24 mouse cellular contexts compared by ENCODE assay signal in the genomic region with DNA sequence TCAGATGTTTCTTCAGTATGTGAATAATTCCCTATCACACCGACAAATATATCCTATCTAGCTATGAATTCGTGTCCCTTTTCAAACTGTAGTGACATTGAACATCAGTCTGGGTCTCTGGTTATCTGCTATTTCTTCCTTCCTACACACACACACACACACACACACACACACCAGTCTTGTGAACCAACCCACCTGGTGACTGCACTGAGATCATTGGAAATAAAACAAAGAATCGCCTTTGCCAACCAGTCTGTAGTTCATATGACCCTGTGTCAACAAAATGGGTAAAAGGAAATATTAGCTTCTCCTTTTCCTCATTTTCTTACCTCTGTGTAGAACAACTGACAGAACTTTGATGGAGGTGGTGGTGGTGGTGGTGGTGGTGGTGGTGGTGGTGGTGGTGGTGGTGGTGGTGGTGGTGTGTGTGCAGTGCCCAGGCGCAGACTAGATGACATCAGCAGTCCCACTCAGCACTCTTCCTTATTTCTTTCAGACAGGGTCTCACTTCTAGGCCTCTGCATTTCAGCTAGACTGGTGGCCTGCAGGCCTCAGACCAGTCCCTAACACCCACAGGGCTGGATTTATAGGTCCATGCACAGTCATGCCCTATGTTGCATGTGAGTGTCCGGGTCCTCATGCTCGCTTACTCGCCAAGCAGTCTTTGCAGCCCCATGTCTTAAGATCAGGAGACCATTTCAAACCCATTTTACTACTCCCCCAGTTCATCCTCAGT.
DNase-seq lines count a peak whose midpoint lies in the region; ATAC-seq lines count a peak whose summit lies in the region.
"Had no signal": no experiment of that assay in that cellular context is flagged by ENCODE, and none has a peak within 500 bp of the region (broad histone marks: within the 10 kb centered on the region; RNA-seq: fewer than 3 reads in every experiment).

No protein-coding gene starts in this region.

- no peak overlapping the region for H3K4me3 ChIP-seq in limb, embryonic 11.5 days (ENCODE audit: low read depth, low read length)
- H3K4me3 ChIP-seq in limb, embryonic 10.5 days = no peak overlapping the region
- H3K4me3 ChIP-seq in stomach, embryonic 14.5 days (ENCODE audit: low read depth, low read length) = no peak overlapping the region
- H3K4me3 ChIP-seq: erythroblast, embryonic 14.5 days; forebrain, embryonic 15.5 days; hindbrain, embryonic 12.5 days; intestine, embryonic 15.5 days; kidney, embryonic 15.5 days had no signal

- peak; percentile 4 for DNase-seq in cerebellum, adult 9-11 months
- no peak for DNase-seq in cerebellum, postnatal 36 days
- DNase-seq in limb, embryonic 11.5 days (ENCODE audit: low spot score) = peak; percentile 19
- no peak for DNase-seq in limb, embryonic 10.5 days (ENCODE audit: low spot score)
- DNase-seq in adrenal gland, postnatal 10 days = no peak
- DNase-seq in gastrocnemius, postnatal 4 days (ENCODE audit: low spot score in 2 of 2) = no peak
- DNase-seq: adrenal gland, postnatal 14 days; cerebellum, adult 11 months; kidney, postnatal 4 days; layer of hippocampus, adult 9-11 months; liver; lung, adult 18-20 months; retina, postnatal 1 day had no signal

- no peaks in the 10 kb centered on the region; the same call in 1 of the 2 replicates for H3K36me3 ChIP-seq in limb, embryonic 11.5 days (ENCODE audit: control insufficient read depth, insufficient read depth, low read length)
- peaks cover 70% of the 10 kb centered on the region for H3K36me3 ChIP-seq in limb, embryonic 10.5 days
- H3K36me3 ChIP-seq in stomach, embryonic 14.5 days (ENCODE audit: control insufficient read depth, insufficient read depth, low read length) = peaks cover 19% of the 10 kb centered on the region
- H3K36me3 ChIP-seq: intestine, embryonic 15.5 days had no signal

- no peak overlapping the region for H3K27ac ChIP-seq in limb, embryonic 11.5 days (replicated peaks; ENCODE audit: low read depth, low read length)
- no peak overlapping the region for H3K27ac ChIP-seq in limb, embryonic 10.5 days
- H3K27ac ChIP-seq in stomach, embryonic 14.5 days (ENCODE audit: low read length) = no peak overlapping the region
- H3K27ac ChIP-seq: forebrain, embryonic 15.5 days; hindbrain, embryonic 12.5 days; intestine, embryonic 15.5 days had no signal

- H3K4me2 ChIP-seq in limb, embryonic 11.5 days (ENCODE audit: low read depth, severe bottlenecking) = no peak overlapping the region
- no peak overlapping the region for H3K4me2 ChIP-seq in stomach, embryonic 14.5 days (replicated peaks; ENCODE audit: low read depth, low read length)
- H3K4me2 ChIP-seq: forebrain, embryonic 15.5 days; hindbrain, embryonic 12.5 days; intestine, embryonic 15.5 days; kidney, embryonic 15.5 days had no signal

- ATAC-seq in limb, embryonic 11.5 days (ENCODE audit: insufficient number of reproducible peaks, low FRiP score, low TSS enrichment, low read depth) = no peak
- peak; percentile 40; the same call in 1 of the 2 replicates for ATAC-seq in granulocyte monocyte progenitor cell, adult 5-6 weeks (replicated peaks; ENCODE audit: poor library complexity, severe bottlenecking)
- peak; percentile 34; the same call in 1 of the 2 replicates for ATAC-seq in stomach, embryonic 14.5 days (ENCODE audit: insufficient number of reproducible peaks, insufficient read depth, low FRiP score, low read depth)
- ATAC-seq: activated CD4-positive, CD25-positive, alpha-beta regulatory T cell, adult 4 months; CD4-positive, CD25-positive, alpha-beta regulatory T cell, adult 4 months; forebrain, embryonic 15.5 days; intestine, embryonic 15.5 days; midbrain, embryonic 16.5 days had no signal

- no peak overlapping the region for H3K9ac ChIP-seq in limb, embryonic 11.5 days (ENCODE audit: low read length)
- H3K9ac ChIP-seq in stomach, embryonic 14.5 days (replicated peaks; ENCODE audit: low read depth, low read length) = no peak overlapping the region
- H3K9ac ChIP-seq: forebrain, embryonic 15.5 days; hindbrain, embryonic 12.5 days; intestine, embryonic 15.5 days; kidney, embryonic 15.5 days had no signal

- no peaks in the 10 kb centered on the region for H3K4me1 ChIP-seq in limb, embryonic 11.5 days (ENCODE audit: control insufficient read depth, insufficient read depth, low read length)
- 0 out of 2 replicates have a peak, but pooled peaks cover 3% of the 10 kb centered on the region for H3K4me1 ChIP-seq in limb, embryonic 10.5 days
- H3K4me1 ChIP-seq in stomach, embryonic 14.5 days (ENCODE audit: control insufficient read depth, insufficient read depth, low read length) = peaks cover 14% of the 10 kb centered on the region

- 96% methylated on average over 7 of the region's 7 CpGs for WGBS in limb, embryonic 11.5 days
- 93% methylated on average over 7 of the region's 7 CpGs for WGBS in limb, embryonic 10.5 days
- 90% methylated on average over 7 of the region's 7 CpGs for WGBS in stomach, embryonic 14.5 days

- H3K9me3 ChIP-seq in limb, embryonic 11.5 days (ENCODE audit: control insufficient read depth, low read length) = no peaks in the 10 kb centered on the region
- H3K9me3 ChIP-seq in limb, embryonic 10.5 days (replicated peaks) = no peaks in the 10 kb centered on the region
- H3K9me3 ChIP-seq in stomach, embryonic 14.5 days (ENCODE audit: control insufficient read depth, low read depth, low read length) = no peaks in the 10 kb centered on the region
- H3K9me3 ChIP-seq: forebrain, embryonic 15.5 days; G1E; hindbrain, embryonic 12.5 days; intestine, embryonic 15.5 days; kidney, embryonic 15.5 days had no signal

- no peaks in the 10 kb centered on the region for H3K27me3 ChIP-seq in limb, embryonic 11.5 days (ENCODE audit: control insufficient read depth, insufficient read depth, low read length)
- no peaks in the 10 kb centered on the region for H3K27me3 ChIP-seq in limb, embryonic 10.5 days (ENCODE audit: low read depth, poor library complexity, severe bottlenecking)
- no peaks in the 10 kb centered on the region for H3K27me3 ChIP-seq in stomach, embryonic 14.5 days (ENCODE audit: control insufficient read depth, insufficient read depth, low read length)
- H3K27me3 ChIP-seq: forebrain, embryonic 15.5 days; hindbrain, embryonic 12.5 days; intestine, embryonic 15.5 days; kidney, embryonic 15.5 days had no signal

Comparison
In these comparisons a context has a peak if more than half of its experiments do, and no peak if none do; other contexts are left out.
1. DNase-seq: peak in cerebellum, adult 9-11 months (single experiment) and limb, embryonic 11.5 days (single experiment); none in cerebellum, postnatal 36 days (0 of 2), limb, embryonic 10.5 days (single experiment), adrenal gland, postnatal 10 days (single experiment) and gastrocnemius, postnatal 4 days (0 of 2).